Mouse (Mus musculus) kidney, postnatal 14 days (tissue): ENCODE measurements around the gene Agpat2.
A peak's percentile ranks its signal among the peaks of the same experiment; 100 is the strongest.

Experiments
- DNase-seq: peaks from one replicate; pipeline ENCODE4 v3.0.0; 2022; ENCODE audit warnings: mixed read lengths

Gene Agpat2

GRCm38 (mm10) chr2:26603720-26604671 is at the start of gene Agpat2:
Gene Agpat2 (minus strand): TSS chr2:26604417.
- peak; percentile 92 for DNase-seq

DNA sequence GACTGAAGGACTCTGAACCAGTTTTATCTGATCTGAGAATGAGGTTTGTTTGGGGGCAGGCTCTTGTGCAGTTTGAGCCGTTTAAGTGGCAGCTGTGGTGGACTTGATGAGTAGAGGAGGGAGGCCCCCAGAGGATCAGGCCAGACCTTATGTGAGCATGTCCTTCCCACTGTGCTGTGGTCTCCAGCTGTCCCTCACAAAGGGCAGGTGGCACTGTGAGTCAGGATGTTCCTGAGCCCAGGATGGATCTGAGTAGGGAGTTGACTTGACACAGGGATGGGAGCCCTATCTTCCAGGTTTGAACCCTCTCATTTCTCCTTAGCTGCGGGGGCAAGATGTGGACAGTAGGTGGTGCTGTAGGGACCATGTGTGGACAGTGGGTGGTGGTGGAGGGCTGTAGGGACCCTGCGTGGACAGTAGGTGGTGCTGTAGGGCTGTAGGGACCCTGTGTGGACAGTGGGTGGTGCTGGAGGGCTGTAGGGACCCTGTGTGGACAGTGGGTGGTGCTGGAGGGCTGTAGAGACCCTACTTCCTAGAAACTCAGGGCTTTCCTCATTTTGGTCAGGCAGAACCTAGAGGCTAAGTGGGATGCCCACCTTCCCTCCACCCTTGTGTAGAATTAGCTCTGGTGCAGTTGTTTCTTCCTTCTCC is 42.6 kb upstream of the Agpat2 start:
- DNase-seq, result peak; percentile 86

DNA sequence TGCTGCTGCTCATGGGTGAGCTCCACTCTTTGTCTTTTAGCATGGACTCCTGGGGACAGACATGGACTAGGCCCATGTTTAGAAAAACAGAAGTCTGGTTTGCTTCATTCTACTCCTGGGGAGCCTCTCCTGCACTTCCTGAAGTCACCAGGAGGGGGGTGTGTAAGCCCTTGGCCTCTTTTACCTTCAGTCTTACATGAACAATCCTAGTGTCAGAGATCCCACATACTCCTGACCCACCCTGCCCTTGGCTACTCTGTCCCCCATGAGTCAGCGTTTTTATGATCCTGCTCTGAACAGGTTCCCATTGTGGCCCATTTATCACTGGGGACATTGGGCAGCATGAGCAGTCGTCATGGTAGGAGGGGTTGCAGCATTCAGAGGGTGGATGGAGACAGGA is 39.7 kb upstream of the Agpat2 start:
- no peak for DNase-seq

GRCm38 (mm10) chr2:26641006-26641647 is 36.9 kb upstream of the Agpat2 start:
- no peak for DNase-seq

DNA sequence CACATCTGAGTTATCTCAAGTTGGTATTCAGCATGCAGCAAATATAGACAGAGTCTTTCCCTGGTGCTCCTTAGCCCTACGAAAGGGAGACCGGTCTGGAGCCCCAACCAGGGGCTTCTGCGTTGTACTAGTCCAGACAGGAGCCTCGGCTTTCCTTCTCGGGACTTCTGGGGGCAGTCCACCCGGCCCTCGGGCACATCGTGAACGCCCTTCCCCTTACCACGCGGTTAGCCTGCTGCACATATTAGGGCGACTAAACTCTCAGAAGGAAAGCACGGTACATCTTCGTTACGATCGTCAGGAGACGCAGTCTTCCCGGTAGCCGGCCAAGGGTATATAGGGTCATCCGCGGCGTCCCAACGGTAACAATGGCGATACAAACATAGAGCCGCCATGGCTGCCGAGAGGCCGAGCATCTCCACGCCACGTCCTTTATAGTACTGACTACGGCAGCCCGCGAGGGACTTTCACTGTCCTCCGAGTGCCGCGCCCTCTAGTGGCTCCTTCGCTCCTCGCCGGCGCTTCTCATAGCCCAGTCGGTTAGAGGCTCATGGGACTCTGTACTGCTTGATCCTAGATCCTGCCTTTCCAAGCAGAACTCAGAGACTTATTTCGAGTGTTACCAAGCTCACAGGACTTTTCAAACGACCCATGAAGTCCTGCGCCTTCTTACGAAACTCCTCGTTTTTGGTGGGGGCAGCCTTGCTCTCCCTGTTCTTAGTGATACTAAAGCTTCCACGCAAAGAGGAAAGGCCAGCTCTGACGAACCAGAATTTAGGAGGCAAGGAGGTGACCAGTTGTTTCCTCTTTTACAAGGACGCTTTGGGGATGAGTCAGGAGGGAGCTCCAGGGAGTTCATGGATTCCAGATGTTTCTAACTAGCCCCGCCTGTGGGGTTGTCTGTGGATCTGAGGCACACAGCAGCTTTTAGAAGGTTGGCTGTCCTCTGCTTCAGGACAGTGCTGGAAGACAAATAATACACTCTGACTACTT is 35.9 kb upstream of the Agpat2 start:
- peak; percentile 98 for DNase-seq

- peak; percentile 65 for DNase-seq
Measured at GRCm38 (mm10) chr2:26639083-26639482, 34.9 kb upstream of the Agpat2 start.

GRCm38 (mm10) chr2:26638572-26638971 is 34.4 kb upstream of the Agpat2 start:
- DNase-seq, result no peak

GRCm38 (mm10) chr2:26638039-26638438 is 33.8 kb upstream of the Agpat2 start:
- no peak for DNase-seq

- no peak for DNase-seq
Measured at GRCm38 (mm10) chr2:26637316-26637932, 33.2 kb upstream of the Agpat2 start.

- no peak for DNase-seq
Measured at GRCm38 (mm10) chr2:26636325-26636635, 32.1 kb upstream of the Agpat2 start.

DNA sequence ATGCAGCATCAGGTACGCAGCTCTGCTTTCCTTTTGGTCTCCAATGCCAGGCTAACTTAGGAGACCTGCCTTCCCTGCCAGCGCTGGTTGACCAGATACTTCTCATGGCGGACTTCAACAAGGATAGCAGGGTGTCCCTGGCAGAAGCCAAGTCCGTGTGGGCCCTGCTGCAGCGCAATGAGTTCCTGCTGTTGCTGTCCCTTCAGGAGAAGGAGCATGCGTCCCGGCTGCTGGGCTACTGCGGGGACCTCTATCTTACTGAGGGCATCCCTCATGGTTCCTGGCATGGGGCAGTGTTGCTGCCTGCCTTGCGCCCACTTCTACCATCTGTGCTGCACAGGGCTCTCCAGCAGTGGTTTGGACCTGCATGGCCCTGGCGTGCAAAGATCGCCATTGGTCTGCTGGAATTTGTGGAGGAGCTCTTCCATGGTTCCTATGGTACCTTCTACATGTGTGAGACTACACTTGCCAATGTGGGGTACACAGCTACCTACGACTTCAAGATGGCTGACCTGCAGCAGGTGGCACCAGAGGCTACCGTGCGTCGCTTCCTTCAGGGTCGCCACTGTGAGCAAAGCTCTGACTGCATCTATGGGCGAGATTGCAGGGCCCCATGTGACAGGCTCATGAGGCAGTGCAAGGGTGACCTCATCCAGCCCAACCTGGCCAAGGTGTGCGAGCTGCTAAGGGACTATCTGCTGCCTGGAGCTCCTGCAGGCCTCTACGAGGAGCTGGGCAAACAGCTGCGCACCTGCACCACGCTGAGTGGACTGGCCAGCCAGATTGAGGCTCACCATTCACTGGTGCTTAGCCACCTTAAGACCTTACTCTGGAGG is 31.5 kb upstream of the Agpat2 start:
- no peak for DNase-seq

- DNase-seq, result peak; percentile 41
Measured at GRCm38 (mm10) chr2:26634629-26635488, 30.6 kb upstream of the Agpat2 start.

- no peak for DNase-seq
Measured at GRCm38 (mm10) chr2:26633953-26634530, 29.8 kb upstream of the Agpat2 start.

DNA sequence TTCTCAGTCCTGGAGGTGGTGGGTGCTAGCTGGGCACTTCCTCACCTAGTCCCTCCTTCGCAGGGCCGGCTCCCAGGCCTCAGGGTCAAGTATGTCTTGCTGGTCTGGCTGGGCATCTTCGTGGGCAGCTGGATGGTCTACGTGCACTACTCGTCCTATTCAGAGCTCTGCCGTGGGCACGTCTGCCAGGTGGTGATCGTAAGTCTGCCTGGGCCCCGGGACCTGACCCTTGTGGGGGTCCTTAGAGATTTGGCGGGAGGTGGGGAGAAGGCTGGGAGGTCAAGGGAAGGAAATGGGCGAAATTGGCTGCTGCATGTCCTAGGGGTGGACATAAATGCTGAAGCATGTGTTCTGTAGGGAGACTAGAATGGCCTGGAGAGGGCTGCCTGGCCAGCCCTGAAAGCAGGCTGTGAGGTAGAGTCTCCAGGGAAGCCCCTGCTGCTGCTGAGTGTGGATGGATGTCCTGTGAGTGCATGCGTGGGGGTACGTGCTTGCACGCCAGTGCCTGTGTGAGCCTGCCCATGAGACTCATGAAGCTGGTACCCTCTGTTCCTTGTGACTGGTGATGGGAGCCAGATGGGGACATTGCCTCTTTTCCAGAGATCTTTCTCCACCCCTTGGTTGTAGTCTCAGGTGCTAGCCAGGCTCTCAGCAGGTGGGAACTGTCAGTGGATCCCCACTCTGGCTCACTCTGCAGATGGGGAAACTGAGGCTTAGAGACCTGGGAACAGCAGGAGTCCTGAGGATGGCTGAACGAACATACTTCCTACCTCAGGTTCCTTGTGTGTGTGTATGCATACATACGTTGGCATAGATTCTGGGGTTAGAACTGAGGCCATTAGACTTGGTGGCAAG is 28.6 kb upstream of the Agpat2 start:
- DNase-seq, result no peak

DNA sequence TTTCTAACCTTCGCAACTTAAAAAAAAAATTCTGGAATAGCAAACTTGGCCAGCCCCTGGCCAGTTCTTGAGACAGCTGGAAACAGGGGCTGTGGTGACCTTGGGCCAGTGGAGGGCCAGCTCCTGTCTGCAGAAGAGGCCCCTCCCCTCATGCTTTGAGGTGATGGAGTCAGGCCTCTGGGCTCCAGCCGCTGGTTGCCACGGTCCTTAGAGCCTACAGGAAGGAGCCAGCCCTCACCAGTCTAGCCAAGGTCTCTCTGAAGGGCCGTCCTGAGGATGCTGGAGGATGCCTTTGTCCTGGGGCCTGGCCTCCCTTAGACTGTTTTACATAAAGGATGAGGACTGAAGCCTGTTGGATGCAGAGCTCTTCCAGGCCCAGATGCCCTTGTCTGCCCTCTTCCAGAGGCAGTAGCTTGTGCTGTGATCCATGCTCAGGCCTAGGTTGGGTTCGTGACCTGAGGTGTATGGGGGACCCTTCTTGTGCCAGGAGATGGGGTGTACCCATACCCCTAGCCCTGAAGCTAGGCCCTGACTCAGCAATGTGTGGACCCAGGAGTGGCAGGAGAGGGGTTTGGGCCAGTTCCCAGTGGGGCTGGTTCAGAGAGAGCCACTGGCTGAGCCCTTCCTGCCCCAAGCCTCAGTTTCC is 24.7 kb upstream of the Agpat2 start:
- DNase-seq, result no peak

DNA sequence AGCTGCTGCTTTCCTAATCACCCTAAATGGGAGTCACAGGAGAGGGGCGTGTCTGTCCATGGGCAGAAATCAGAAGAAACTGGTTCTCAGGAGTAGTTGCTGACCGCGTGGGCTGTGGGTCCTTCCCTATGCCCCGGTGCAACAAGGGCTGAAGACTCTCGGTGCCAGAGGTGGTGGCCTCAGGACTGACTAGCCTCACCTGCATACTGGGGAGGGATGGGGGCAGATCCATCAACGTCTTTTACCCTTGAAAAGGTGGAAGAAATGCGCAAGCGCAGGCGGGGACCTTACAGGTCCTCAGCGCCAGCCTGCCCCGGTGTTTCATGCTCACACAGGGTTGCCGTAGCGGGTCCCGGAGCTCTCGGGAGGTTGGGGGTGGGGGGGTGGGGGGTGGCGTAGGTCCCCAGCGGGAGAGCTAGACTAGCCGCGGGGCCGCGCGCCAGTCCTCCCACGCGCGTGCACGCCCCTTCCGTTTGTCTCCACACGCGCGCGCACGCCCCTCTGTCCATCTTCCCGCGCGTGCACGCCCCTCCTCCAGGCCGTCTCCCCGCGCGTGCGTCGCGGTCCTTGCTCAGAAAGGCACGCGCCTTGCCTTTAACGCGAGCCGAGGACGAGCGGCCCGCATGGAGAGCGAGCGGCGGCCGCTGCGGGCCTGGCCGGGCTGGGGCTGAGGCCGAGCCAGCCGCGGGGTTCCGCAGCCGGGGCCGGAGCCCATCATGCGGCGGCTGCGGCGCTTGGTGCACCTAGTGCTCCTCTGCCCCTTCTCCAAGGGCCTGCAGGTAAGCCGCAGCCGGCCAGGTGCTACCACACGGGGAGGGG is 23.9 kb upstream of the Agpat2 start, which contains the start of gene Fam69b:
Gene Fam69b, plus strand, starts transcription at position 537 of the 819 bp plus-strand sequence.
- DNase-seq, result peak; percentile 89

DNA sequence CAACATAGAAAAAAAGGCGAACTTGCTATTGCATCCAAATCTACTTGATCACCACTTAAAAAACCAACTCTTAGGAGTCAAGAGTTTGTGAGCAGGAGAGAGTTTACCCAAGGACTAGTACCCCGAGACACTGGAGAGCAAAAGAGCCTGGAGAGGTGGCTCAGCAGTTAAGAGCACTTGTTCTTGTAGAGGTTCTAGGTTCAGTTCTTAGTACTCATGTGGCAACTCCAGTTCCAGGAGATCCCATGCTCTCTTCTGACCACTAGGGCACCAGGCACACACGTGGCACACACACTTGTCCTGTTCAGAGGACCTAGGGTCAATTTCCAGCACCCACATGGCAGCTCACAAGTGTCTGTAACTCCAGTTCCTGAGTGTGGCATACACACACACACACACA is 21.9 kb upstream of the Agpat2 start:
- no peak for DNase-seq
